Mouse (Mus musculus): Measurements from ENCODE around the gene Dazap2. TPM values are rescaled to one million over a fixed set of nuclear protein-coding genes. Genes with fewer than 3 reads are reported as not detected.

The Dazap2 gene
- polyA plus RNA-seq, 1 experiment from 2014 or later = 373 TPM

- H3K27ac ChIP-seq (ENCODE audit: low read depth, low read length) = no peak overlapping the region
- ATAC-seq = no peak
- no peak for TF ChIP-seq CTCF (IDR thresholded peaks at IDR 0.05; ENCODE audit: low read depth)
- H3K27me3 ChIP-seq (replicated peaks; ENCODE audit: control insufficient read depth, insufficient read depth, low read length) = no peaks in the 10 kb centered on the region
- no peak overlapping the region for H3K4me2 ChIP-seq (replicated peaks; ENCODE audit: low read depth)
- H3K9ac ChIP-seq (ENCODE audit: low read depth, low read length) = no peak overlapping the region
- no peaks in the 10 kb centered on the region for H3K4me1 ChIP-seq (replicated peaks; ENCODE audit: control insufficient read depth, insufficient read depth, low read length)
- H3K4me3 ChIP-seq (ENCODE audit: low read depth, low read length) = no peak overlapping the region
- no peaks in the 10 kb centered on the region for H3K9me3 ChIP-seq (ENCODE audit: control insufficient read depth)
- H3K36me3 ChIP-seq (ENCODE audit: control insufficient read depth, insufficient read depth) = no peaks in the 10 kb centered on the region
- WGBS = 86% methylated on average over 6 of the region's 6 CpGs
Observed at GRCm38 (mm10) chr15:100576392-100576791, 38.8 kb upstream of the Dazap2 start.

GRCm38 (mm10) chr15:100576810-100577209 lies 38.3 kb upstream of the Dazap2 start:
- H3K27ac ChIP-seq (ENCODE audit: low read depth, low read length) = no peak overlapping the region
- H3K27me3 ChIP-seq (replicated peaks; ENCODE audit: control insufficient read depth, insufficient read depth, low read length) = no peaks in the 10 kb centered on the region
- H3K9ac ChIP-seq (ENCODE audit: low read depth, low read length) = no peak overlapping the region
- TF ChIP-seq CTCF (IDR thresholded peaks at IDR 0.05; ENCODE audit: low read depth) = no peak
- H3K9me3 ChIP-seq (ENCODE audit: control insufficient read depth) = no peaks in the 10 kb centered on the region
- no peak overlapping the region for H3K4me2 ChIP-seq (replicated peaks; ENCODE audit: low read depth)
- no peaks in the 10 kb centered on the region for H3K4me1 ChIP-seq (replicated peaks; ENCODE audit: control insufficient read depth, insufficient read depth, low read length)
- no peaks in the 10 kb centered on the region for H3K36me3 ChIP-seq (ENCODE audit: control insufficient read depth, insufficient read depth)
- no peak overlapping the region for H3K4me3 ChIP-seq (ENCODE audit: low read depth, low read length)
- 84% methylated on average over 6 of the region's 6 CpGs for WGBS
- ATAC-seq = no peak

GRCm38 (mm10) chr15:100577972-100578371 lies 37.2 kb upstream of the Dazap2 start:
- no peaks in the 10 kb centered on the region for H3K9me3 ChIP-seq (ENCODE audit: control insufficient read depth)
- H3K36me3 ChIP-seq (ENCODE audit: control insufficient read depth, insufficient read depth) = no peaks in the 10 kb centered on the region; the same call in 1 of the 2 replicates
- H3K4me3 ChIP-seq (ENCODE audit: low read depth, low read length) = no peak overlapping the region
- no peak overlapping the region for H3K9ac ChIP-seq (ENCODE audit: low read depth, low read length)
- TF ChIP-seq CTCF (IDR thresholded peaks at IDR 0.05; ENCODE audit: low read depth) = no peak
- H3K4me1 ChIP-seq (replicated peaks; ENCODE audit: control insufficient read depth, insufficient read depth, low read length) = no peaks in the 10 kb centered on the region
- WGBS = 86% methylated on average over 16 of the region's 16 CpGs
- no peaks in the 10 kb centered on the region for H3K27me3 ChIP-seq (replicated peaks; ENCODE audit: control insufficient read depth, insufficient read depth, low read length)
- no peak overlapping the region for H3K4me2 ChIP-seq (replicated peaks; ENCODE audit: low read depth)
- no peak for ATAC-seq
- H3K27ac ChIP-seq (ENCODE audit: low read depth, low read length) = no peak overlapping the region

GRCm38 (mm10) chr15:100580108-100580507 lies 35.0 kb upstream of the Dazap2 start:
- WGBS = 91% methylated on average over 10 of the region's 10 CpGs
- Histone ChIP-seq H3K9me3 (ENCODE audit: control insufficient read depth) (no peaks in the 10 kb centered on the region), H3K4me2 (replicated peaks; ENCODE audit: low read depth) (no peak overlapping the region), H3K9ac (ENCODE audit: low read depth, low read length) (no peak overlapping the region), H3K4me3 (ENCODE audit: low read depth, low read length) (no peak overlapping the region), H3K27ac (ENCODE audit: low read depth, low read length) (no peak overlapping the region), H3K36me3 (ENCODE audit: control insufficient read depth, insufficient read depth) (no peaks in the 10 kb centered on the region; the same call in 1 of the 2 replicates), H3K4me1 (replicated peaks; ENCODE audit: control insufficient read depth, insufficient read depth, low read length) (no peaks in the 10 kb centered on the region), H3K27me3 (replicated peaks; ENCODE audit: control insufficient read depth, insufficient read depth, low read length) (no peaks in the 10 kb centered on the region)
- TF ChIP-seq CTCF (IDR thresholded peaks at IDR 0.05; ENCODE audit: low read depth) = no peak
- no peak for ATAC-seq

- TF ChIP-seq CTCF (IDR thresholded peaks at IDR 0.05; ENCODE audit: low read depth) = no peak
Observed at GRCm38 (mm10) chr15:100585931-100586330, 29.2 kb upstream of the Dazap2 start.

GRCm38 (mm10) chr15:100587166-100587565 lies 28.0 kb upstream of the Dazap2 start:
- H3K4me2 ChIP-seq (replicated peaks; ENCODE audit: low read depth) = no peak overlapping the region
- H3K27ac ChIP-seq (ENCODE audit: low read depth, low read length) = no peak overlapping the region
- no peaks in the 10 kb centered on the region for H3K9me3 ChIP-seq (ENCODE audit: control insufficient read depth)
- ATAC-seq = no peak
- no peak for TF ChIP-seq CTCF (IDR thresholded peaks at IDR 0.05; ENCODE audit: low read depth)
- H3K4me3 ChIP-seq (ENCODE audit: low read depth, low read length) = no peak overlapping the region
- 60% methylated on average over 4 of the region's 4 CpGs for WGBS
- H3K36me3 ChIP-seq (ENCODE audit: control insufficient read depth, insufficient read depth) = peaks cover 4% of the 10 kb centered on the region; the same call in 1 of the 2 replicates
- H3K27me3 ChIP-seq (replicated peaks; ENCODE audit: control insufficient read depth, insufficient read depth, low read length) = no peaks in the 10 kb centered on the region
- no peaks in the 10 kb centered on the region for H3K4me1 ChIP-seq (replicated peaks; ENCODE audit: control insufficient read depth, insufficient read depth, low read length)
- no peak overlapping the region for H3K9ac ChIP-seq (ENCODE audit: low read depth, low read length)

More at GRCm38 (mm10) chr15:100585931-100586330, 29.2 kb upstream of the Dazap2 start:
- Histone ChIP-seq H3K9me3 (ENCODE audit: control insufficient read depth) (no peaks in the 10 kb centered on the region), H3K27me3 (replicated peaks; ENCODE audit: control insufficient read depth, insufficient read depth, low read length) (no peaks in the 10 kb centered on the region), H3K4me3 (ENCODE audit: low read depth, low read length) (no peak overlapping the region), H3K36me3 (ENCODE audit: control insufficient read depth, insufficient read depth) (peaks cover 4% of the 10 kb centered on the region; the same call in 1 of the 2 replicates), H3K4me2 (replicated peaks; ENCODE audit: low read depth) (no peak overlapping the region), H3K9ac (ENCODE audit: low read depth, low read length) (no peak overlapping the region), H3K4me1 (replicated peaks; ENCODE audit: control insufficient read depth, insufficient read depth, low read length) (no peaks in the 10 kb centered on the region), H3K27ac (ENCODE audit: low read depth, low read length) (no peak overlapping the region)
- WGBS = 92% methylated on average over 16 of the region's 16 CpGs
- ATAC-seq = no peak

- Histone ChIP-seq H3K27me3 (replicated peaks; ENCODE audit: control insufficient read depth, insufficient read depth, low read length) (no peaks in the 10 kb centered on the region), H3K4me1 (replicated peaks; ENCODE audit: control insufficient read depth, insufficient read depth, low read length) (no peaks in the 10 kb centered on the region), H3K36me3 (ENCODE audit: control insufficient read depth, insufficient read depth) (peaks cover 4% of the 10 kb centered on the region; the same call in 1 of the 2 replicates), H3K27ac (ENCODE audit: low read depth, low read length) (no peak overlapping the region), H3K9ac (ENCODE audit: low read depth, low read length) (no peak overlapping the region), H3K9me3 (ENCODE audit: control insufficient read depth) (no peaks in the 10 kb centered on the region), H3K4me2 (replicated peaks; ENCODE audit: low read depth) (no peak overlapping the region), H3K4me3 (ENCODE audit: low read depth, low read length) (no peak overlapping the region)
- 90% methylated on average over 6 of the region's 6 CpGs for WGBS
- no peak for ATAC-seq
- TF ChIP-seq CTCF (IDR thresholded peaks at IDR 0.05; ENCODE audit: low read depth) = no peak
Observed at GRCm38 (mm10) chr15:100588297-100588696, 26.9 kb upstream of the Dazap2 start.

All from intestine, postnatal 0 days (tissue).